Mouse (Mus musculus): ENCODE results near the gene Rapgef4.

GRCm38 (mm10) chr2:72173010-72173409 is 192.0 kb downstream of the Rapgef4 start:
- TF ChIP-seq CEBPB (IDR thresholded peaks at IDR 0.05; ENCODE audit: low read depth) (no peak), CTCF (IDR thresholded peaks at IDR 0.05; ENCODE audit: control insufficient read depth, insufficient read depth, insufficient read length) (no peak), MAX (IDR thresholded peaks at IDR 0.05) (no peak), USF1 (IDR thresholded peaks at IDR 0.05; ENCODE audit: low read depth) (no peak), MYOD1 (IDR thresholded peaks at IDR 0.05; ENCODE audit: control insufficient read depth, insufficient read length, low read depth) (no peak), MYOG (IDR thresholded peaks at IDR 0.05; ENCODE audit: control insufficient read depth, extremely low read depth, insufficient read length) (no peak)
